Mouse (Mus musculus): ENCODE data around the gene Kifap3.

The Kifap3 gene

GRCm38 (mm10) chr1:163893774-163894527 lies 114.6 kb downstream of the Kifap3 start:
- DNase-seq, result no peak

- DNase-seq, result no peak
These were observed 118.9 kb downstream of the Kifap3 start for GRCm38 (mm10) chr1:163898291-163898764.

- DNase-seq, result no peak
These were observed 120.2 kb downstream of the Kifap3 start for GRCm38 (mm10) chr1:163899575-163899974.

- no peak for DNase-seq
These were observed 120.8 kb downstream of the Kifap3 start for GRCm38 (mm10) chr1:163900168-163900567.

GRCm38 (mm10) chr1:163903411-163903810 lies 124.0 kb downstream of the Kifap3 start:
- DNase-seq, result no peak

DNA sequence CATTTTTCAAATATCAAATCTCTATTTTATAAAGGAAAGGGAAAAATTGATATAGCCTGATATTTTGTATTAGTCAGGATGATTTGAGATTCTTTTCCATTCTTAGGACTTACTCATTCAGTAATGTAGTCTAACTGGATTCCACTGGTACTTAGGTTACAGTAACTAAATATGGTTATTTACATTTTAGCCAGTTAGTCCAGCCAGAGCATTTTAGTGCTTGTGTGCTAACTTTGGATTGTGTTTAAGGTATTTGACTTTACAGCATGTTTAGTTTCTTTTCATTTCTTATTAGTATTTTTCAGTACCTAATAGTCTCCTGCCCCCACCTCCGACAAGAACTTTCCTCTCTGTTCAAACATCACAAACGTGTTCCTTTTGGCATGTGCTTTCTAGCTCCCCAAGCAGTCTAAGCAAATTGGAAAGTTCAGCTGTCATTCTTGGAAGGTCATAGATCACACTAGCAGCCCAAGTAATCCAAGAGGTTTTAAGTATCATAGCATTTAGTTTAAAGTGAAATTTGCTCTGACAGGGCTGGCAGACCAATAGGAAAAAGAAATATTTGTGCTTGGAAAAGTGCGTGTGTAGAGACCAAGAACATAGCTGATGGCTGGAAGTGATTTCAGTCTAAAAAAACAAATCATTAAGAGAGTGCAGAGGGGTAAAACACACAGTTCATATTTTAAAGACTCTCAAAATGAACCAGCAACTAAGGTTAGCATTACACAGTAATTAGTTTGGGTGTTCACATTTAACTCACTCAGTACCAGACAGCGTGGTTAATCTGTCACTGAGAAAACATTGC lies 127.8 kb downstream of the Kifap3 start:
- no peak for DNase-seq

DNA sequence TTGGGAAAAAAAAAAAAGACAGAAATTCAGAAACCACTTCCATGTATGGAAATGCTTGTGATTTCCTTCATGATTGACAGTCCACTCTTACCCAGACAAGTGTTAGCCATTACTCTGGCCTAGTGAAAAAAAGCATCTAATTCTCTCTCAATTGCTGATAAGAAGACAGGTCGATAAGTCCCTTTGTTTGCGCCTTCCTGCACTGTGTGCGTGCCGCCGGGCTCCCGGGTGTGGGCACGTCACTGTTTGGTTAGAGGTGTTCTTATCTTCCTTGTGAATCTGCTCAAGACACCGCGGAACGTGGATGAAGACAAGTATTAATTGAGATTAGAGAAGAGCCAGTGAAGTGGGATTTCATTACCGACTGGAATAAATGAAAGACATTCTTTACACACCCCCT lies 129.0 kb downstream of the Kifap3 start:
- no peak for DNase-seq

DNA sequence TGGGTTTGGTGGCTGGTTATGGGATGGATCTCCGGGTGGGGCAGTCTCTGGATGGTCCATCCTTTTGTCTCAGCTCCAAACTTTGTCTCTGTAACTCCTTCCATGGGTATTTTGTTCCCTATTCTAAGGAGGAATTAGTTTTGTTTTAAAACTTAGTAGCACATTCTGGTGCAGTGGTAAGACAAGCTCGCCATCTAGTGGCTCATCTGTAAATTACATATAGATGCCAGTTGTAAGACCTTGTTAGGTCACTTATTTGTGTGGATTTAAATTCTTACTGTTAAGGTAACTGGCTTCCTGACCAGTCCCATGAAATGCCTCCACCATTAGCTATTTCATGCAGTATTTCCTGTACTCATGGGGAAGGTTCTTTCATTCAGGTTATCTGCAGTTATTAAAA lies 131.0 kb downstream of the Kifap3 start:
- peak; percentile 52 for DNase-seq

GRCm38 (mm10) chr1:163910785-163911184 lies 131.4 kb downstream of the Kifap3 start:
- DNase-seq, result no peak

DNA sequence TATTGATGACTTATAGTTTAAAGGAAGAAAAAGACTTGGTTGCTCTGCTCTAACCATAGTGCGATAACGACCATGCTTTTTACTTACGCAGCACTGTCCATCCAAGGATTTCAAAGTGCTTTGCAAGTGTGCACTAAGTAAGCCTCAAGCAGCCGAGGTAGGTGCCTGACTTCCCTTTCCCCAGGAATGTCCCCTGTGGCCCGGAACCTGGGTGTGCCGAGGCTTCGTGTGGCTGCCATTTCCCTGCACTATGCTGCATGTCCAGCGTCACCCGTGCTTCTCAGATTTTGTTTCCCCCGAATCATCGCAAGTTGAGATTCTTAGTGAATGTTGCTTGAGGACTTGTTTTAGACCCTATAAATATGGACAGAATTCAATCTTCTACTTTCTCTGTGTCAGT lies 132.6 kb downstream of the Kifap3 start:
- no peak for DNase-seq

- no peak for DNase-seq
These were observed 138.2 kb downstream of the Kifap3 start for GRCm38 (mm10) chr1:163917349-163918160.

DNA sequence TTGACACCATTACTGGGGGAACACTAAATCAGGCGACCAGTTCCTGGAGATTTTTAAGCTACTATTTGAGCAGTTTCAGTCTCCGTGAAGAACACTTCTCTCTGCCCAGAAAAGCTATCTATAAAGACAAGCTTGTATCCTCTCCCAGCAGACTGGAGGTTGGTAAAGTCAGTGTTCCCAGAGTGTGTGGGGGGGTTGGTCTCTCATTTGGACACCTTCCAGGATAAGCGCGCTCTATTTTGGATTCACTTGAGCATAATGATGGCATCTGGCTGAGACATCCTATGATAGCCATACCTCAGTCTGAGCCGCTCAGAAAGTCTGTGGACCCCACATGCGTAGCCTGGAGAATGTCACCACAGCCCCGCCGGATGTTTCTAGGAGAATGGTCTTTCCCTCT lies 144.7 kb downstream of the Kifap3 start:
- no peak for DNase-seq

DNA sequence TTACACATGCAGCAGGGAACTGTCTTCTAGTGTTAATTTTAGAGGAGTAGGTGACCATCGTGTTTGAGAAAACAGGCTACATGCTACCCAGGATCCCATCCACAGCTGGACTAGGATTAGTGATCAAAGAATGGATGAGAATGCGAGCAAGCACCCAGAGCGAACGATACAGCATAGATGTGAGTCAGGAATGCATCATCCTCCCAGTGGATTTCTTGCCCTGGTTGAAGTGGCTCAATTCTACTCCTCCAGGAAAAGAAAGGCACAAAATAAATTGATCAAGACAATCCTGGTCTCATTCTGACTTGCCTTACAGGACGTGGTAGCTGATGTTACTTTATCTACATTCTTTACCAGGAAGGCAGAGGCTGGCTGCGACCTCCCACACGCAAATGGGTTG lies 149.5 kb downstream of the Kifap3 start, which contains the start of gene Scyl3:
Gene Scyl3 (plus strand): TSS at position 255 of the 400 bp plus-strand sequence.
- DNase-seq, result peak; percentile 12

GRCm38 (mm10) chr1:163929636-163930457 lies 150.5 kb downstream of the Kifap3 start:
- DNase-seq, result peak; percentile 93

DNA sequence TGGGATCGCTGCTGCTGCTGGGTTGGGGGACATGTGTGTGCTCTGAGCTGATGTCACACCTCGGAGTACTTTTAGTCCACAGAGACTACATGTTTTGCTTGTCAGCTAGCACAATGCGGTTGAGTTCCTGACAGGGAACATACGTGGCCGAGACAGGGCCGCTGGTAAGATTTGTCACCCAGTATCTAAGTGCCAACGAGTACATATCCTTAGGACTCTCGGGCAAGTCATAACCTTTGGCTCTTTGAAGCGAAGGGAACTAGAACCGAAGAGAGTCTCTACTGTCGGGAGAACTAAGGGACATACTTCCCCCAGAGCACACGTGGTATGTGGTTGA lies 151.0 kb downstream of the Kifap3 start:
- DNase-seq, result peak; percentile 12

- DNase-seq, result no peak
These were observed 152.4 kb downstream of the Kifap3 start for GRCm38 (mm10) chr1:163931801-163932200.

- no peak for DNase-seq
These were observed 155.2 kb downstream of the Kifap3 start for GRCm38 (mm10) chr1:163934591-163934990.

- DNase-seq, result no peak
These were observed 162.7 kb downstream of the Kifap3 start for GRCm38 (mm10) chr1:163942056-163942455.

GRCm38 (mm10) chr1:163953396-163953795 lies 174.0 kb downstream of the Kifap3 start:
- no peak for DNase-seq

DNA sequence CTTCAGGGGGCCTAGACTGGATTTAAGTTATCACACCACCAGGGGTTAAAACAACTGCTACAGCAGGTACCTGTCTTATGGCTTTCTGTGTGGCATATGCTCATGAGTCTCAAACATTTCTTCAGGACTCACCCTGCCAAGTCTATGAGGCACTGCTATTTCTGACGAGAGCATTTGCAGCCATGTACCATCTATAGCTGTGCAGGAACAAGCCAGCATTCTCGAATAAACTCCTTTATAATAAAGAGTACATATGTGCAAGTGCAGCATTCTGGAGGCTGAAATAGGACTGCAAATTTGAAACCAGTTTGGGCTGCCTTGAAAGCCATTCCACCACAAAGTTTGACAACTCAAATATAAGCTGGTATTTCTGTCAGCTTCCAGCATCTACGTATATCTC lies 178.7 kb downstream of the Kifap3 start:
- DNase-seq, result no peak

DNA sequence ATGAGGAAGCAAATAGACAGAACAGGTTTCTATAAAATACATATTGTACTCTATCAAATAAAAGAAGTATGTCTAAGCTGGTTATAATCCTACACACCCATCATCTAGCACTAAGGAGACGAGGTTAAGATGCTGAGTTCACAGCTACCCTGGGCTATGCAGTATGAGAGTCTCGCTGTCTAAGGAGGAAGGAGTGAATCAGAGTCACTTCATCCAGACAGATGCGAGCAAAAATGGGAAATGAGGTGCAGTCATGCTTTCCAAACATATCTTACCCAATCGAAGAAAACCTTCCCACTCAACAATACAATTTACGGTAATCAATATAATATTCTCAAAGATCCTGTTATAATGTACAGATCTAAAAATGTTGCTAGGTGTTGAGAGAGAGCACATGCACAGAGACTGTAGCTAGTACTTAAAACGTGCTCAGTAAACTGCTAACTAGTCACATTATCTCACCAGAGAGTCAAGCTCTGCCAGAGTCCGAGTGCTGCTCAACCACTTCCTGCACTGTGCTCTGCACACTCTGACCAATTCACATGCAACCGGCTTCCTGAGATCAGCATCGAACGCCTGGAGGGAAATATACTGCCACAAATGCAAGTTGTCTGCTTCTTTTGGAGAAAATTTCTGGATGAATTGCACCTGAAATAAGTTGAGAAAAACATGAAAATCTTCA lies 184.8 kb downstream of the Kifap3 start:
- no peak for DNase-seq
